Mouse (Mus musculus) liver, adult 2 months (tissue): Measurements from ENCODE around the gene En1.

Source experiments
- CTCF ChIP-seq: fragments of 200-500 bp; IDR thresholded peaks from 2 replicates; pipeline ENCODE4 v1.5.1; 2011; ENCODE audit warnings: low read depth, low read length, control low read depth
- POLR2A ChIP-seq: fragments of 200-500 bp; IDR thresholded peaks from 2 replicates; pipeline ENCODE4 v1.6.1; 2011; ENCODE audit warnings: low read length, control low read depth; ENCODE audit not compliant: insufficient read depth; ENCODE audit errors: extremely low read depth

- no peak for TF ChIP-seq CTCF
- TF ChIP-seq POLR2A: no peak
These were observed 24.9 kb downstream of the En1 start for GRCm38 (mm10) chr1:120626930-120627621.
